Comparison of ENCODE assay signal across 8 mouse cellular contexts in the genomic region with DNA sequence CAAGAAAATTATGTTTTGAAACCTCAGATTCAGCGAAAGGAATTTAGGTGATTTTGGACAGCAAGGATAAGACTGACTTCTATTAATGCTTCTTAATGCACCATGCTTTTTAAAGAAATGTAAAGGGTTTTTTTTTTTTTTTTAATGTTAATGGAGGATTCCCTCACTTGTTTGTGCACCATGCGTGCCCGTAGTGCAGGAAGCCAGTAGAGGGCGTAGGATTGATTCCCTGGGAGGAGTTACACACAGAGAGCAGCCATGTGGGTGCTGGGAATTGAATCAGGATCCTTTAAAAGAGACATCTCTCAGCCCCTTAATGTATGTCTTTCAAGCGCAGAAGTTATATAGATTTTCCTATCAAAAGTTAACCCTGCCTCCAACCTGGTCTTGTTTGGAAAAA. TPM values are rescaled to one million over a fixed set of nuclear protein-coding genes. Genes with fewer than 3 reads are reported as not detected.
DNase-seq lines count a peak whose midpoint lies in the region; ATAC-seq and TF ChIP-seq lines count a peak whose summit lies in the region.

No protein-coding gene starts in this region.

- H3K9me3 ChIP-seq in E14TG2a.4 (ENCODE audit: low read length) = no peaks in the 10 kb centered on the region
- no peaks in the 10 kb centered on the region for H3K9me3 ChIP-seq in hindbrain, embryonic 11.5 days (ENCODE audit: control insufficient read depth, low read length)
- no peaks in the 10 kb centered on the region for H3K9me3 ChIP-seq in midbrain, postnatal 0 days (ENCODE audit: low read length)

- peak overlapping the region; percentile 93 for H3K9ac ChIP-seq in hindbrain, embryonic 11.5 days (ENCODE audit: low read depth, low read length)
- no peak overlapping the region for H3K9ac ChIP-seq in midbrain, postnatal 0 days (replicated peaks; ENCODE audit: low read length, poor library complexity, severe bottlenecking)

- H3K36me3 ChIP-seq in E14TG2a.4 (ENCODE audit: insufficient read depth, low read length) = peaks cover 36% of the 10 kb centered on the region
- H3K36me3 ChIP-seq in hindbrain, embryonic 11.5 days (ENCODE audit: control insufficient read depth, insufficient read depth, low read length) = no peaks in the 10 kb centered on the region
- H3K36me3 ChIP-seq in midbrain, postnatal 0 days (ENCODE audit: insufficient read depth, low read length) = no peaks in the 10 kb centered on the region

- peak overlapping the region; percentile 100 for H3K4me3 ChIP-seq in E14TG2a.4 (replicated peaks; ENCODE audit: low read length)
- H3K4me3 ChIP-seq in hindbrain, embryonic 11.5 days (ENCODE audit: low read depth, low read length) = peak overlapping the region; percentile 92
- peak overlapping the region; percentile 97 for H3K4me3 ChIP-seq in midbrain, postnatal 0 days (ENCODE audit: low read depth, low read length)

- TF ChIP-seq CTCF in E14TG2a.4 (conservative IDR thresholded peaks at IDR 0.05; ENCODE audit: low read length) = peak; percentile 61
- TF ChIP-seq CTCF in midbrain, postnatal 0 days (IDR thresholded peaks at IDR 0.05) = peak; percentile 59

- H3K27me3 ChIP-seq in E14TG2a.4 (ENCODE audit: insufficient read depth, low read length) = no peaks in the 10 kb centered on the region
- H3K27me3 ChIP-seq in hindbrain, embryonic 11.5 days (ENCODE audit: control insufficient read depth, insufficient read depth, low read length) = no peaks in the 10 kb centered on the region
- no peaks in the 10 kb centered on the region for H3K27me3 ChIP-seq in midbrain, postnatal 0 days (ENCODE audit: insufficient read depth, low read length)

- H3K4me2 ChIP-seq in hindbrain, embryonic 11.5 days (replicated peaks; ENCODE audit: low read depth, low read length) = peak overlapping the region; percentile 61
- peak overlapping the region; percentile 87 for H3K4me2 ChIP-seq in midbrain, postnatal 0 days (ENCODE audit: low read depth, low read length, poor library complexity, severe bottlenecking)

- H3K27ac ChIP-seq in hindbrain, embryonic 11.5 days (ENCODE audit: low read depth, low read length) = no peak overlapping the region
- no peak overlapping the region for H3K27ac ChIP-seq in midbrain, postnatal 0 days (ENCODE audit: low read depth, low read length)

- DNase-seq in 3134 (ENCODE audit: extremely low read depth, insufficient read length, low spot score) (peak; percentile 10), liver (peak; percentile 69)
- peak; percentile 43 for DNase-seq in embryo, embryonic 9.5 days (ENCODE audit: extremely low spot score)
- DNase-seq in hindbrain, embryonic 11.5 days (ENCODE audit: low spot score) = peak; percentile 53
- DNase-seq in midbrain, postnatal 0 days (ENCODE audit: low spot score) = peak; percentile 35
- no peak for DNase-seq in right cerebral cortex, postnatal 36 days (ENCODE audit: low spot score in 2 of 2)
- DNase-seq in gastrocnemius, adult 18-20 months (ENCODE audit: low spot score) = no peak

- peaks cover 50% of the 10 kb centered on the region for H3K4me1 ChIP-seq in E14TG2a.4 (replicated peaks; ENCODE audit: low read depth, low read length)
- H3K4me1 ChIP-seq in hindbrain, embryonic 11.5 days (replicated peaks; ENCODE audit: control insufficient read depth, insufficient read depth, low read length) = no peaks in the 10 kb centered on the region; the same call in 1 of the 2 replicates
- H3K4me1 ChIP-seq in midbrain, postnatal 0 days (ENCODE audit: insufficient read depth, low read length) = peaks cover 8% of the 10 kb centered on the region; the same call in 1 of the 2 replicates

- no peak for ATAC-seq in hindbrain, embryonic 11.5 days (ENCODE audit: low FRiP score)
- ATAC-seq in midbrain, postnatal 0 days (ENCODE audit: low FRiP score) = no peak

- WGBS in hindbrain, embryonic 11.5 days = 12% methylated on average over 5 of the region's 5 CpGs
- WGBS in midbrain, postnatal 0 days = 14% methylated on average over 5 of the region's 5 CpGs

RNA-seq across cellular contexts. Expression of gene Herc4, which starts 1.1 kb away (rescaled TPM):
- 49.3 and 50.3 TPM in 2 replicates for polyA plus RNA-seq in hindbrain, embryonic 11.5 days (2014; fragmentation: Nextera tagmentation; extraction: Ambion mirVana)
- total RNA-seq in midbrain, postnatal 0 days (2014; rRNA removed) = 24.8 and 40.6 TPM in 2 replicates
- 15.4 and 20.4 TPM in 2 replicates for polyA plus RNA-seq in midbrain, postnatal 0 days (2015; fragmentation: Nextera tagmentation; extraction: Ambion mirVana)
- total RNA-seq in gastrocnemius, adult 18-20 months (2021) = 10 to 100 TPM; 19.5 to 23.9 TPM

RNA-seq across cellular contexts. Expression of gene Mypn, which starts 41.0 kb away (rescaled TPM):
- polyA plus RNA-seq in hindbrain, embryonic 11.5 days (2014; fragmentation: Nextera tagmentation; extraction: Ambion mirVana) = 0.09 and 0.10 TPM in 2 replicates
- 0.22 and 0.57 TPM in 2 replicates for total RNA-seq in midbrain, postnatal 0 days (2014; rRNA removed)
- 0.74 and 0.88 TPM in 2 replicates for polyA plus RNA-seq in midbrain, postnatal 0 days (2015; fragmentation: Nextera tagmentation; extraction: Ambion mirVana)
- total RNA-seq in gastrocnemius, adult 18-20 months (2021) = 100 to 1,000 TPM; 279 to 292 TPM

Comparison
In these comparisons a context has a peak if more than half of its experiments do, and no peak if none do; other contexts are left out.
1. DNase-seq: peak in 3134 (single experiment), embryo, embryonic 9.5 days (single experiment), hindbrain, embryonic 11.5 days (single experiment), liver (single experiment) and midbrain, postnatal 0 days (single experiment); none in right cerebral cortex, postnatal 36 days (0 of 2) and gastrocnemius, adult 18-20 months (single experiment).
2. RNA of gene Mypn, which starts 41.0 kb away (total RNA-seq): 279 to 292 TPM in gastrocnemius, adult 18-20 months; 0.22 to 0.57 TPM in midbrain, postnatal 0 days; every median in the first group is over 100 times any median in the second.
3. Peak in every context shown above with its lines, with median percentiles within 50 percentile points of each other: H3K4me3 ChIP-seq.